Mouse (Mus musculus) cortical plate, adult 2 months (tissue): ENCODE results near the gene Iqgap1. TPM values are rescaled to one million over a fixed set of nuclear protein-coding genes. Genes with fewer than 3 reads are reported as not detected.

Source experiments
- H3K27ac ChIP-seq: fragments of 200-500 bp; 2 replicates; pipeline ENCODE4 v1.5.1; 2012; ENCODE audit warnings: low read length, control low read depth, inconsistent platforms; ENCODE audit not compliant: insufficient read depth
- H3K4me1 ChIP-seq: fragments of 200-500 bp; 2 replicates; pipeline ENCODE4 v1.6.1; 2011; ENCODE audit warnings: low read length; ENCODE audit not compliant: control insufficient read depth, insufficient read depth
- H3K4me3 ChIP-seq: fragments of 200-500 bp; 2 replicates; pipeline ENCODE4 v1.5.1; 2011; ENCODE audit warnings: mild to moderate bottlenecking, low read length, control low read depth; ENCODE audit not compliant: insufficient read depth
- CTCF ChIP-seq: fragments of 200-500 bp; IDR thresholded peaks from 2 replicates; pipeline ENCODE4 v1.5.1; 2011; ENCODE audit warnings: mild to moderate bottlenecking, control low read depth, low read length; ENCODE audit not compliant: insufficient read depth; ENCODE audit errors: extremely low read depth
- POLR2A ChIP-seq: fragments of 200-500 bp; IDR thresholded peaks from 2 replicates; pipeline ENCODE4 v1.6.1; 2011; ENCODE audit warnings: mild to moderate bottlenecking, low read length, control low read depth; ENCODE audit not compliant: insufficient read depth; ENCODE audit errors: extremely low read depth
- polyA plus RNA-seq: library from polyadenylated mRNA; depleted of rRNA; stranded (reverse); fragments of >200 nt; gene quantifications from 2 replicates; pipeline ENCODE4 v1.2.3, GENCODE M21; 2012

The Iqgap1 gene
- polyA plus RNA-seq, 1 experiment, result 18.9 TPM

- H3K4me3 ChIP-seq, result no peak overlapping the region
- no peak overlapping the region for H3K27ac ChIP-seq
- no peak for TF ChIP-seq POLR2A
- TF ChIP-seq CTCF, result no peak
- 0 out of 2 replicates have a peak, but pooled peaks cover 2% of the 10 kb centered on the region for H3K4me1 ChIP-seq
Observed at GRCm38 (mm10) chr7:80711496-80711895, 114.3 kb downstream of the Iqgap1 start.

DNA sequence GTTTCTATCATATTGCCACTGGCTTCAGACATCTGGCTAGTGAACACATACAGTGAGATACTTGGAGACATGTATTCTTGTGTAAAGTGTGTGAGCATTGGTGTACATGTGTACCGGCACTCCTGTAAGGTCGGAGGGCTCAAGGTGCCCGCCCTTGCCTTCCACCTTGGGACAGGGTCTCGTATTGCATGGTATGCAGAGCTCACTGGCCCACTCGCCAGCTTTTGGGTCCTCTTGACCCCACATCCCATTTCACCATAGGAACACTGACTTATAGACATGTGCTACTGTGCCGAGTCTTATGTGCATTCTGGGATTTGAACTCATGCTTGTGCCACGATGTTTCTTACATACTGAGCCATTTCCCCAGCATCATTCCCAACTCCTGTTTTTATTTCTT is 115.4 kb downstream of the Iqgap1 start:
- Histone ChIP-seq H3K4me3 (no peak overlapping the region), H3K27ac (no peak overlapping the region), H3K4me1 (0 out of 2 replicates have a peak, but pooled peaks cover 2% of the 10 kb centered on the region)
- TF ChIP-seq CTCF (no peak), POLR2A (no peak)

DNA sequence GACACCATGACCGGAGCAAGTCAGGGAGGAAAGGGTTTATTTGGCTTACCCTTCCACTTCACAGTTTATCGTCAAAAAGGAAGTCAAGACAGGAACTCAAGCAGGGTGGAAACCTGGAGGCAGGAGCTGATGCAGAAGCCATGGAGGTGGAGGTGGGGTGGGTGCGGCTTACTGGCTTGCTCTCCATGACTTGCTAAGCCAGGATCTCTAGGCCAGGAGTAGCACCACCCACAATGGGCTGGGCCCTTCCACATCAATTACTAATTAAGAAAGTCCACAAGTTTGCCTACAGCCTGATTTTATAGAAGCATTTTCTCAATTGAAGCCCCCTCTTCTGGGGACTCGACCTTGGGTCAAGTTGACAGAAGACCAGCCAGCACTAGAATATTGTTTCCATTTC is 121.7 kb downstream of the Iqgap1 start:
- no peak for TF ChIP-seq POLR2A
- no peak for TF ChIP-seq CTCF
- Histone ChIP-seq H3K4me3 (no peak overlapping the region), H3K27ac (no peak overlapping the region), H3K4me1 (no peaks in the 10 kb centered on the region)

DNA sequence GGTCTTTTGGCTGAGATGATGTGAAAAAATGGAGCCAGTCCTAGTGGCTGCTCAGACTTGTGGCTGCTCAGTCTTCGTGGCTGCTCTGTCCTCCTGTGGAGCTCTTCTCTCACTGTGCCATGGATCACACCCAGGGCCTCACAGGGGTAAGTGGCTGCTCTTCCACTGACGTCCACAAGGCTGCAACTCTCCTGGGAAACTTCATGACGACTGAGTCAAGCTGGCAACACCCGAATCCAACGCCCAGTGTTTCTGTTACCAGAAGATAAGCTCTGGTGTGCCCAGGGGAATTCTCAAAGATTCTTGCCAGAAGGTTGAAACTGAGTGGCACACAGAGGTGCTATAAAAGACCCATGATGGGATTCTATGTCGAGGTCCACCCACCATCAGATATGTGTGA is 123.3 kb downstream of the Iqgap1 start:
- Histone ChIP-seq H3K27ac (no peak overlapping the region), H3K4me1 (no peaks in the 10 kb centered on the region), H3K4me3 (no peak overlapping the region)
- TF ChIP-seq CTCF (no peak), POLR2A (no peak)

GRCm38 (mm10) chr7:80699709-80700108 is 126.1 kb downstream of the Iqgap1 start:
- TF ChIP-seq CTCF, result no peak
- no peak for TF ChIP-seq POLR2A
- Histone ChIP-seq H3K4me3 (no peak overlapping the region), H3K27ac (no peak overlapping the region)

GRCm38 (mm10) chr7:80698940-80699339 is 126.8 kb downstream of the Iqgap1 start:
- Histone ChIP-seq H3K4me3 (no peak overlapping the region), H3K4me1 (no peaks in the 10 kb centered on the region), H3K27ac (no peak overlapping the region)
- TF ChIP-seq POLR2A, result no peak
- TF ChIP-seq CTCF, result no peak

More at GRCm38 (mm10) chr7:80699709-80700108, 126.1 kb downstream of the Iqgap1 start:
- no peaks in the 10 kb centered on the region for H3K4me1 ChIP-seq

DNA sequence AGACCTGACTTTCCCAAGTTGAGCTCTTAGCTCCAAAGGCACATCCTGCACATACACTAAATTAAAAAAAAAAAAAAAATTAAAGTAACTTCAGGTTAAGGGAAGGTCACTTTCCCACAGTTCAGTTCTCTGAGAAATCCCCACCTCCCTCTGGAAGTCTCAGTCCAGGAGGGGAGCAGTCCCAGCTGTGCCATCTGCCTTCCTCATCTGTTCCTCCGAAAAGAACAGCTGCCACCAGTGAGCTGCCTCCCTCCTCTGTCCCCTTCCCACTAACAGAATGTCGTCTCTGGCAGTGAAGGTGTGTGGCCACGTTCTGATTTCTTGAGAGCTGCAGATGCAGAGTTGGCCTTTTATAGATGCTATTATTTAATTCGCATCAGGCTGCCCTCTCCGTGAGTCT is 127.9 kb downstream of the Iqgap1 start:
- Histone ChIP-seq H3K4me3 (no peak overlapping the region), H3K27ac (no peak overlapping the region), H3K4me1 (no peaks in the 10 kb centered on the region)
- no peak for TF ChIP-seq POLR2A
- TF ChIP-seq CTCF, result no peak

DNA sequence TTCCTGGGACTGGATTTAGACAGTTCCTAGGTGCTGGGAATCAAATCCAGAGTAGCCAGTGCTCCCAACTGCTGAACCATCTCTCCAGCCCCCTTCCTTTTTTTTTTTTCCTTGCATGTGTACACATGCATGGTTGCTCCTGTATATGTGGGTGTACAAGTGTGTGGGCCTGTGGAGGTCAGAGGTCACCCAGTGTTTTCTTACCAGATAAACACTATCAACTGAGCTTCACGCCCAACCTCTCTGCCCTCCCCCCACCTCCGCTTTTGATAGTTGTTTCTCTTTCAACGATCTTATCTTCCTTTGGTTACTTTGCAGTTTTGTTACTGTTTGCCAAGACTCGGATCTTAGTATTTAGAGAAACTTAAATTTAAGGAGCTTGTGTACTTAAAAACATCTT is 128.9 kb downstream of the Iqgap1 start:
- H3K4me3 ChIP-seq, result no peak overlapping the region
- H3K27ac ChIP-seq, result no peak overlapping the region
- TF ChIP-seq CTCF (no peak), POLR2A (no peak)
- no peaks in the 10 kb centered on the region for H3K4me1 ChIP-seq

- no peak overlapping the region for H3K4me3 ChIP-seq
- H3K27ac ChIP-seq, result no peak overlapping the region
- no peaks in the 10 kb centered on the region for H3K4me1 ChIP-seq
- no peak for TF ChIP-seq POLR2A
- TF ChIP-seq CTCF, result no peak
Observed at GRCm38 (mm10) chr7:80696334-80696733, 129.4 kb downstream of the Iqgap1 start.

GRCm38 (mm10) chr7:80692472-80692871 is 133.3 kb downstream of the Iqgap1 start:
- H3K27ac ChIP-seq, result no peak overlapping the region
- H3K4me3 ChIP-seq, result no peak overlapping the region
- TF ChIP-seq POLR2A (no peak), CTCF (no peak)
- H3K4me1 ChIP-seq, result peaks cover 6% of the 10 kb centered on the region; the same call in 1 of the 2 replicates

- TF ChIP-seq POLR2A, result no peak
- no peak for TF ChIP-seq CTCF
- Histone ChIP-seq H3K4me1 (peaks cover 7% of the 10 kb centered on the region; the same call in 1 of the 2 replicates), H3K4me3 (no peak overlapping the region), H3K27ac (no peak overlapping the region)
Observed at GRCm38 (mm10) chr7:80691131-80691530, 134.6 kb downstream of the Iqgap1 start.
